Mouse (Mus musculus) myocyte (in vitro differentiated cells): ENCODE data around the gene Btaf1.

Experiments used
- MAX ChIP-seq: IDR thresholded peaks from one replicate; pipeline ENCODE4 v1.6.1; 2011; ENCODE audit warnings: low read depth, mild to moderate bottlenecking, control low read depth
- MYOD1 ChIP-seq, 3 experiments: IDR thresholded peaks; one replicate each; pipeline ENCODE4 v1.6.1; 2011; ENCODE audit warnings: control low read depth in 2 of 3, low read depth in 2 of 3, mild to moderate bottlenecking in 2 of 3, moderate library complexity in 1 of 3; ENCODE audit not compliant: insufficient read length in 2 of 3, control insufficient read depth in 1 of 3
- POLR2A ChIP-seq: IDR thresholded peaks from one replicate; pipeline ENCODE4 v1.6.1; 2011; ENCODE audit warnings: low read depth, mild to moderate bottlenecking, control low read depth, moderate library complexity; ENCODE audit not compliant: insufficient read length
- POLR2AphosphoS2 ChIP-seq: IDR thresholded peaks from one replicate; pipeline ENCODE4 v1.6.1; 2011; ENCODE audit warnings: low read depth, control low read depth; ENCODE audit not compliant: insufficient read length
- REST ChIP-seq: IDR thresholded peaks from one replicate; pipeline ENCODE4 v1.6.1; 2011; ENCODE audit warnings: mild to moderate bottlenecking, control low read depth, moderate library complexity; ENCODE audit not compliant: insufficient read depth, insufficient read length
- SRF ChIP-seq: IDR thresholded peaks from one replicate; pipeline ENCODE4 v1.6.1; 2011; ENCODE audit warnings: low read depth; ENCODE audit not compliant: control insufficient read depth, insufficient read length
- TCF12 ChIP-seq: IDR thresholded peaks from one replicate; pipeline ENCODE4 v1.6.1; 2011; ENCODE audit warnings: mild to moderate bottlenecking, control low read depth; ENCODE audit not compliant: poor library complexity, insufficient read depth, severe bottlenecking
- USF1 ChIP-seq: IDR thresholded peaks from one replicate; pipeline ENCODE4 v1.6.1; 2011; ENCODE audit warnings: low read depth, mild to moderate bottlenecking, control low read depth, moderate library complexity

DNA sequence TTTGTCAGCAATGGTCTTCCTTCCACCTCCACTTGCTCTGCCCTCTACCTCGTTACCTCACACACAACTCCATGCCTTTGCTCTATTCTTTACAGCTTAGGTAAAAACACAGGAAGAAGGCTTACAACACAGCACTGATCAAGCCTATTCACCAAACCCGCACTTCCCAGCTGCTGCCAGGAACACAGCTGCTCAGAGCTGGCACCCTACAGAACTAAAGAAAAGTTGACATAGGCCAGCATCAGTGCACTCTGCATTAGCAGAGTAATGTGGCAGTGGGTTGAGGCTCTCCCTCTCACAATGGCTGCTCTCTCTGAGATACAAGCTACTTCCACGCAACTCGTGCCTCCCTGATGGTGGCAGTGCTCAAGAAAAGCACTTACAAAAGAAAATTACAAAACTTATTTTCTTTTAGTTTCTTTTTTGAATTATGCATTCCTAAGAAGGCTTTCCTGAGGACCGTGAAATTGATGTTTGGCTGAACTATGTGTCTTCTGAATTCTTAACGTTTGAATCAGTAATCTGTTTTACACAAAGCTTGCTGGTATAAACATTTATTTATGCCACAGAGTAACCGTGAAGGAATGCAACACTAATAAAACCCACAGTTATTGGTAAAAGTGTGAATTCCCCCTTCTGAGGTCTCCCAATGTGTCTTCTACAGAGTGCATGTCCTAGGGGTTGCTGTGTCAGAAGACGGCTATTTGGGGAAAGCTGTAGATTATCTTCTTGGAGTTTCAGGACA, 131.5 kb downstream of the Btaf1 start:
- no peak for TF ChIP-seq MAX
- TF ChIP-seq POLR2A = no peak
- no peak for TF ChIP-seq REST
- no peak for TF ChIP-seq SRF
- TF ChIP-seq POLR2AphosphoS2 = no peak
- no peak for TF ChIP-seq TCF12
- TF ChIP-seq MYOD1 (IDR thresholded peaks at IDR 0.05; ENCODE audit: control insufficient read depth in 1 of 3, insufficient read length in 2 of 3, low read depth in 2 of 3) = peak in 2 of 3 experiments; percentile 18 to 32
- TF ChIP-seq USF1 = no peak
